Comparison of ENCODE assay signal across 25 mouse cellular contexts in genomic region chr6:57684156-57684555, GRCm38 (mm10).
"Had no signal": no experiment of that assay in that cellular context is flagged by ENCODE, and none has a peak within 500 bp of the region (broad histone marks: within the 10 kb centered on the region; RNA-seq: fewer than 3 reads in every experiment).

No protein-coding gene starts in this region.

- H3K27ac ChIP-seq: gastrocnemius, adult 2 months; heart, embryonic 10.5 days; hindbrain, embryonic 10.5 days; hindbrain, embryonic 12.5 days; hindbrain, embryonic 14.5 days; intestine, embryonic 15.5 days; layer of hippocampus, adult 2 months; limb, embryonic 10.5 days; limb, embryonic 12.5 days; liver, embryonic 13.5 days had no signal

- DNase-seq: gastrocnemius, adult 2 months; gastrocnemius, postnatal 10 days; gastrocnemius, postnatal 25 days; heart, adult 18-20 months; heart, postnatal 10 days; heart, postnatal 4 days; kidney, adult 18-20 months; kidney, adult 8-10 months; kidney, postnatal 10 days; kidney, postnatal 25 days; kidney, postnatal 4 days; liver; liver, embryonic 13.5 days had no signal

- ATAC-seq: hindbrain, embryonic 16.5 days; inflammation-experienced regulatory T-cells, adult 6 months; intestine, embryonic 15.5 days; intestine, postnatal 0 days had no signal

- H3K4me3 ChIP-seq: gastrocnemius, adult 2 months; heart, embryonic 10.5 days; heart, embryonic 12.5 days; hindbrain, embryonic 10.5 days; hindbrain, embryonic 12.5 days; intestine, embryonic 15.5 days; layer of hippocampus, adult 2 months; limb, embryonic 10.5 days; limb, embryonic 12.5 days; liver, embryonic 13.5 days had no signal
